Mouse (Mus musculus): ENCODE results near the gene Qk. TPM values are rescaled to one million over a fixed set of nuclear protein-coding genes. Genes with fewer than 3 reads are reported as not detected.

Gene Qk
- polyA plus RNA-seq, 2 experiments: 9.5 to 29.4 TPM

- no peak overlapping the region for H3K9ac ChIP-seq (replicated peaks)
- no peak overlapping the region for H3K4me2 ChIP-seq (ENCODE audit: low read depth)
- DNase-seq (ENCODE audit: low read depth in 3 of 3, low spot score in 3 of 3) (no peak), ATAC-seq (ENCODE audit: insufficient read depth) (no peak)
- no peaks in the 10 kb centered on the region for H3K4me1 ChIP-seq (replicated peaks; ENCODE audit: control insufficient read depth in 2 of 2, insufficient read depth in 2 of 2, low read length in 1 of 2)
- WGBS (ENCODE audit: insufficient replicate concordance): 79% methylated on average over 2 of the region's 2 CpGs
- TF ChIP-seq EP300 (IDR thresholded peaks at IDR 0.05; ENCODE audit: low read depth): no peak
- no peak for TF ChIP-seq CTCF (IDR thresholded peaks at IDR 0.05; ENCODE audit: low read depth)
- H3K36me3 ChIP-seq (replicated peaks; ENCODE audit: control insufficient read depth, insufficient read depth, low read depth): no peaks in the 10 kb centered on the region; the same call in 1 of the 2 replicates
- no peak overlapping the region for H3K4me3 ChIP-seq (ENCODE audit: insufficient read depth in 1 of 2, low read depth in 2 of 2, low read length in 2 of 2)
- no peaks in the 10 kb centered on the region for H3K9me3 ChIP-seq (ENCODE audit: control insufficient read depth, low read length)
- H3K27ac ChIP-seq: no peak overlapping the region
- no peaks in the 10 kb centered on the region for H3K27me3 ChIP-seq (ENCODE audit: control insufficient read depth, insufficient read depth, low read length)
Measured at GRCm38 (mm10) chr17:10279532-10279931, 40.1 kb downstream of the Qk start.

GRCm38 (mm10) chr17:10269518-10269917 is 50.1 kb downstream of the Qk start:
- no peaks in the 10 kb centered on the region for H3K27me3 ChIP-seq (ENCODE audit: control insufficient read depth, insufficient read depth, low read length)
- no peak for DNase-seq (ENCODE audit: low read depth in 3 of 3, low spot score in 3 of 3)
- H3K9me3 ChIP-seq (ENCODE audit: control insufficient read depth, low read length): no peaks in the 10 kb centered on the region
- H3K9ac ChIP-seq (replicated peaks): no peak overlapping the region
- no peak overlapping the region for H3K4me2 ChIP-seq (ENCODE audit: low read depth)
- H3K4me3 ChIP-seq (ENCODE audit: insufficient read depth in 1 of 2, low read depth in 2 of 2, low read length in 2 of 2): no peak overlapping the region
- no peak overlapping the region for H3K27ac ChIP-seq
- ATAC-seq (ENCODE audit: insufficient read depth): no peak
- 76% methylated on average over 3 of the region's 3 CpGs for WGBS (ENCODE audit: insufficient replicate concordance)
- TF ChIP-seq EP300 (IDR thresholded peaks at IDR 0.05; ENCODE audit: low read depth) (no peak), CTCF (IDR thresholded peaks at IDR 0.05; ENCODE audit: low read depth) (no peak)
- no peaks in the 10 kb centered on the region for H3K4me1 ChIP-seq (replicated peaks; ENCODE audit: control insufficient read depth in 2 of 2, insufficient read depth in 2 of 2, low read length in 1 of 2)
- H3K36me3 ChIP-seq (replicated peaks; ENCODE audit: control insufficient read depth, insufficient read depth, low read depth): no peaks in the 10 kb centered on the region

GRCm38 (mm10) chr17:10268468-10268867 is 51.2 kb downstream of the Qk start:
- no peak for DNase-seq (ENCODE audit: low read depth in 3 of 3, low spot score in 3 of 3)
- Histone ChIP-seq H3K4me3 (ENCODE audit: insufficient read depth in 1 of 2, low read depth in 2 of 2, low read length in 2 of 2) (no peak overlapping the region), H3K27me3 (ENCODE audit: control insufficient read depth, insufficient read depth, low read length) (no peaks in the 10 kb centered on the region), H3K4me2 (ENCODE audit: low read depth) (no peak overlapping the region), H3K9ac (replicated peaks) (no peak overlapping the region), H3K9me3 (ENCODE audit: control insufficient read depth, low read length) (no peaks in the 10 kb centered on the region), H3K4me1 (replicated peaks; ENCODE audit: control insufficient read depth in 2 of 2, insufficient read depth in 2 of 2, low read length in 1 of 2) (no peaks in the 10 kb centered on the region), H3K27ac (no peak overlapping the region), H3K36me3 (replicated peaks; ENCODE audit: control insufficient read depth, insufficient read depth, low read depth) (no peaks in the 10 kb centered on the region)
- WGBS (ENCODE audit: insufficient replicate concordance): 72% methylated on average over 1 of the region's 1 CpGs
- TF ChIP-seq EP300 (IDR thresholded peaks at IDR 0.05; ENCODE audit: low read depth) (no peak), CTCF (IDR thresholded peaks at IDR 0.05; ENCODE audit: low read depth) (no peak)
- no peak for ATAC-seq (ENCODE audit: insufficient read depth)

- DNase-seq (ENCODE audit: low read depth in 3 of 3, low spot score in 3 of 3) (no peak), ATAC-seq (ENCODE audit: insufficient read depth) (no peak)
- H3K27ac ChIP-seq: no peak overlapping the region
- no peak overlapping the region for H3K9ac ChIP-seq (replicated peaks)
- no peaks in the 10 kb centered on the region for H3K36me3 ChIP-seq (replicated peaks; ENCODE audit: control insufficient read depth, insufficient read depth, low read depth)
- no peaks in the 10 kb centered on the region for H3K27me3 ChIP-seq (ENCODE audit: control insufficient read depth, insufficient read depth, low read length)
- H3K9me3 ChIP-seq (ENCODE audit: control insufficient read depth, low read length): no peaks in the 10 kb centered on the region
- no peak overlapping the region for H3K4me3 ChIP-seq (ENCODE audit: insufficient read depth in 1 of 2, low read depth in 2 of 2, low read length in 2 of 2)
- H3K4me2 ChIP-seq (ENCODE audit: low read depth): no peak overlapping the region
- 37% methylated on average over 4 of the region's 4 CpGs for whole genome bisulfite sequencing (ENCODE audit: insufficient replicate concordance)
- TF ChIP-seq EP300 (IDR thresholded peaks at IDR 0.05; ENCODE audit: low read depth) (no peak), CTCF (IDR thresholded peaks at IDR 0.05; ENCODE audit: low read depth) (no peak)
- no peaks in the 10 kb centered on the region for H3K4me1 ChIP-seq (replicated peaks; ENCODE audit: control insufficient read depth in 2 of 2, insufficient read depth in 2 of 2, low read length in 1 of 2)
Measured at GRCm38 (mm10) chr17:10266207-10266606, 53.4 kb downstream of the Qk start.

- DNase-seq (ENCODE audit: low read depth in 3 of 3, low spot score in 3 of 3) (no peak), ATAC-seq (ENCODE audit: insufficient read depth) (no peak)
- TF ChIP-seq CTCF (IDR thresholded peaks at IDR 0.05; ENCODE audit: low read depth) (no peak), EP300 (IDR thresholded peaks at IDR 0.05; ENCODE audit: low read depth) (no peak)
- Histone ChIP-seq H3K36me3 (replicated peaks; ENCODE audit: control insufficient read depth, insufficient read depth, low read depth) (no peaks in the 10 kb centered on the region), H3K4me2 (ENCODE audit: low read depth) (no peak overlapping the region), H3K27me3 (ENCODE audit: control insufficient read depth, insufficient read depth, low read length) (no peaks in the 10 kb centered on the region), H3K9ac (replicated peaks) (no peak overlapping the region), H3K27ac (no peak overlapping the region), H3K9me3 (ENCODE audit: control insufficient read depth, low read length) (no peaks in the 10 kb centered on the region), H3K4me1 (replicated peaks; ENCODE audit: control insufficient read depth in 2 of 2, insufficient read depth in 2 of 2, low read length in 1 of 2) (no peaks in the 10 kb centered on the region), H3K4me3 (ENCODE audit: insufficient read depth in 1 of 2, low read depth in 2 of 2, low read length in 2 of 2) (no peak overlapping the region)
- 77% methylated on average over 4 of the region's 4 CpGs for WGBS (ENCODE audit: insufficient replicate concordance)
Measured at GRCm38 (mm10) chr17:10251252-10251958, 68.2 kb downstream of the Qk start.
